Mouse (Mus musculus): ENCODE measurements around the gene Acad10. TPM values are rescaled to one million over a fixed set of nuclear protein-coding genes. Genes with fewer than 3 reads are reported as not detected.

Gene Acad10
- total RNA-seq, 2 experiments from 2014 or later, result 2.4 to 3.0 TPM

DNA sequence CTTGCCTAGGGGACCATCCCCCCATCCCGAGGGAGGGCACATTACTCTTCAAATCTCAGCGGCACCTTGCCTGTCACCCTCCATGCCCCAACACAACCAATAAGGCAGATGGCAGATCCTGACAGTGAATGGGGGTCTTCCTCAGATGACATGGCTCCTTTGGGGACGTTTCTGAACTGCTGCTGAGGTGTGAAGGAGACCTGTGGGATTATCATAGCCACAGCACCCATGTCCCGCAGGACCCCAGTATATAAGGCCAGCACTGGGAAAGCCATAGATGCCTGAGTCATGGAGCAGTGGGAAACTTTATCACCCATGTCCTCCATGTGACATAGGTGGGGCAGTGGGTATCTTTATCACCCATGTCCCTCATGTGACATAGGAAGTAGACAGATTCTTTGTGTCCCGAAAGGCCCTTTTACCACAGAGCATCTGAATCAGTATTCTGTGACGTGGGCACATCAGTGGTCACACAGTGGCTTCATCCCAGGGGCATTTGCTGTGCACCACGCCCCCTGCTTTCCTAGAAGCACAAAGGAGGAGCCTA is 62.2 kb downstream of the Acad10 start:
- ATAC-seq (replicated peaks; ENCODE audit: poor library complexity), result no peak

DNA sequence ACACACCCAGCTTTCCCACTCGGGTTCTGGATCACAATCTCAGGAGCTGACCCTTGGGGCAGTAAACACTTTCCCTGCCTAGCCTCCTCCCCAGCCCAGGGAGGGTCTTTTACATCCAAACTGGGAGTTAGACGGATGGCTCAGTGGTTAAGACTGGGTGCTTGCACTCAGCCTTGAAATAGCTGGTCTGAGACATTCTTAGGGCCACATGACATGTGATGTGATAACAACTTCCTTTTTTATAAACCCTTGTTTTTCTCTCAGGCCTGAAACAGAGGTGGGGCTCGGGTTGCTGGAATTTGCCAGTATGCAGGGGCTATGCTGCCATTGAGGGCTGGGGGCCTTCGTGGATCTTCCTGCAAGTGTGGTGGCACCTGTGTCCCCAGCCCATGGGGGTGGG is 63.0 kb downstream of the Acad10 start:
- no peak for ATAC-seq (replicated peaks; ENCODE audit: poor library complexity)

DNA sequence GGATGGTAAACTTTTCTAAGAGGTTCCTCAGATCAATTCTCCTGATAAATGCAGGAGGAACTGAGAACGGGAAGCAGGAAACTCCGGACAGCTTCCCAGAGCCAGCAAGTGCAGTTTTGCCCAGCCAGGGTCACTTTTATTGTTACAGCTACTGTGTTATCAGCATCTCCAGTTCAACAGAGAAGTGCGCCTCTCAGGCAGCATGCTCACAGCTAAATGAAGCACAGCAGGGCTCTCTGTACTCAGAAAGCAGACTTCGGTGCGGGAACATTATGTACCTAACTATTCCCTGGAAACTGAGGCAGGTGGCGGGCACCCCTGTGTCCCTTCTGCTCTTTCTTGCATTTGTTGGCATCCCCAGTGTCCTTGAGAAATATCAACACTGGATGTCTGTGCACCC is 64.1 kb downstream of the Acad10 start:
- no peak for ATAC-seq (replicated peaks; ENCODE audit: poor library complexity)

DNA sequence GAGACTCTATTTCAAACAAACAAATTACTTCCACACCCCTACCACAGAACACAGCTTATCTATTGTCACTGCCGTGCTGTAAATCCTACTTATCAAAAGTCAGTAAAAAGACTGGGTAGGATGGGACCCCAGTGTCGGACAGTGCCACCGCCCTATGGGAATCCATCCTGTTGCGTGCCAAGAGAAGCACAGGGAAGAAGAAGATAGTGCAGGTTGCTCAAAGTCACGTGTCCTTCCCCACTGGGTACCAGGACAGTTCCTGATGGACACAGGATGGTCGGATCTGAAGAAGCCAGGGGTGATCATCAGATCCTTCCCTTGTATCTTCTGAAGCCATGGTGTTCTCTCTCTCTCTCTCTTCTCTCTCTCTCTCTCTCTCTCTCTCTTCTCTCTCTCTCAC is 64.6 kb downstream of the Acad10 start:
- no peak for ATAC-seq (replicated peaks; ENCODE audit: poor library complexity)

DNA sequence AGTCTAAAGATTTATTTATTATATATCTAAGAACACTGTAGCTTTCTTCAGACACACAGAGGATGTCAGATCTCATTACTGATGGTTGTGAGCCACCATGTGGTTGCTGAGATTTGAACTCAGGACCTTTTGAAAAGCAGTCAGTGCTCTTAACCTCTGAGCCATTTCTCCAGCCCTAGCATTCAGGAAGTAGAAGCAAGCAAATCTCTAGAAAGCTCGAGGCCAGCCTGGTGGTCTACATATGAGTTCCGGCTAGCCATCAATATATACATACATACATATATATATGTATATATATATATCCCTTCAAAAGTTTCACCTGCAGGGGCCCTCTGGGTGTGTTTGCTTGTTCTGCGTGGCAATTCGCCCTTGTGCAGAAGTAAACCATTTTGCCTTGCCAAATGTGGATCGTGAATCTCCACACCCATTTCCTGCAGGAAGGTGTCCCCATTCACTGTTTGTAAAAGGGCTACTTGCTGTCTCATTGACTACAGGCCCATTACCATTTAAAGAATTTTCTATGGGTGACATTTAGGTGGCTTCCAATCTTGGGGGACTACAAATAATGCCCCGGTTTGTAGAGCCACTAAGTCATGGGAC is 65.5 kb downstream of the Acad10 start:
- no peak for ATAC-seq (replicated peaks; ENCODE audit: poor library complexity)

DNA sequence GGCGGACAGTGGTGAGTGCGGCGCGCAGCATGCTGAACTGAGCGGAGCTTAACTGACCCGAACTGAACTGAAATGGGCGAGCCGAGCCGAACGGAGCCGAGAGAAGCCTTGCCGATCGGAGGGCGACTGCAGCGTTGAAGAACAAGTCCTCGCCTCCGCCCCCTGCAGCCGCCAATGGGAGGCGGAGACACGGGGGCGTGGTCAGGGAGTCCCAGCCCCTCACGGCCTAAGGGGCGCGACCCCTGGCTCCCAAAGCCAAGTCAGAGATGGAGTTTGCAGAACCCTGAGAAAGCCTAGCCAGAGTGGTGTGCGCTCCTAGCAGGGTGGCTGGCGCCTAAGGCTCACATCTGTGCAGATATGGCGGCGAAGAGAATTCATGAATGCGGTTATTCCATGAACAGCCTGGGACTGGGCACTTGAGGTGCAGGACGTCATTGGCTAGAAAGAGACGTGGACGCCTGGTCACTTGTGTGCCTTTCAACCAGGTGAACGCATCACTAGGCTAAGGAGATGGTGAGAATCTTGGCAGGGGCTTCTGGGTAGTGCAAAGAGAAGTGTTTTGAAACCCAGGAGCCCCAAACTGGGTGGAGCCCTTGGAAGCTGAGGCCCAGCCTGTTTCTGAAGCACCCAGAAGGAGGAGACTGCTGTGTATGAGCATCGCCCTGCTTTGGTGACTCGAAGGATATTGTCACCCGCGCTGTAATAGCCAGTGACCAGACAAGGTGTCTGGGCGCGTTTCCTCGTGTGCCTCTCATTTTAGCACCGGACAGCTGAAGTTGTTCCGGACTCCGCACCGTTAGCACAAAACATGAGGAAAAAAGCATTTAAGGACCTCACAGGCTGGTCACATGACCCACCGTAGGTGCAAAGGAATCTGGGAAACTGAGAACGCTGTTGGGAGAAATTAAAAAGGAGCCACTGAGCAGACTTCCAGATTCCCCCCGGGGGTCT is 66.6 kb downstream of the Acad10 start, which contains the start of gene Aldh2:
Aldh2 (minus strand) TSS at position 374 of the 951 bp plus-strand sequence.
- peak; percentile 84 for ATAC-seq (replicated peaks; ENCODE audit: poor library complexity)

DNA sequence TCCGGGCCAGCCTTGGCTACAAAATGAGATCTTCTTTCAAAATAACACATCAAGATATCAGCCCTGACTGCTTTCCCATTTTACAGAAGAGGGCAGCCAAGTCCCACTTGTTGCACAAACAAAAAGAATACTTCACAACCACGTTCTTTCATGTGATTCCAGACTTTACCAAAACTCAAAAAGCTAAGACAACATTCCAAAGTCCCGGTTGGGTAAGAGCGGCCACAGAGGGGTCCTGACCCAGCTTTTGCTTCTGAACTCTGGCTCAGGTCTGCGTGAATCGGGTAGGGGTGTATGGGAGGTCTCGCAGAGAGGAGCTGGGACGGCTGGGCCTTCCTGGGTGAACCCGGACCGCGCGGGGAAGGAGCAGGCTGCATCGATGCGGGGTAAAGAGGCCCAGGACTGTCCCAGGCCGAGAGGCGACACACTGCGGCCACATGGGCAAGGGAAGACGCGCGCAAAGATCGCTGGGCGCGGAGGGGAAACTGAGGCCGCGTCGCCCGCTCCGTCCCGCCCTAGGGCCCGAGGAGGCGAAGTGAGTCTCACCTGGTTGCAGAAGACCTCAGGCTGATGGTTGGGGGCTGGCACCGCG is 67.4 kb downstream of the Acad10 start:
- ATAC-seq (replicated peaks; ENCODE audit: poor library complexity), result no peak

DNA sequence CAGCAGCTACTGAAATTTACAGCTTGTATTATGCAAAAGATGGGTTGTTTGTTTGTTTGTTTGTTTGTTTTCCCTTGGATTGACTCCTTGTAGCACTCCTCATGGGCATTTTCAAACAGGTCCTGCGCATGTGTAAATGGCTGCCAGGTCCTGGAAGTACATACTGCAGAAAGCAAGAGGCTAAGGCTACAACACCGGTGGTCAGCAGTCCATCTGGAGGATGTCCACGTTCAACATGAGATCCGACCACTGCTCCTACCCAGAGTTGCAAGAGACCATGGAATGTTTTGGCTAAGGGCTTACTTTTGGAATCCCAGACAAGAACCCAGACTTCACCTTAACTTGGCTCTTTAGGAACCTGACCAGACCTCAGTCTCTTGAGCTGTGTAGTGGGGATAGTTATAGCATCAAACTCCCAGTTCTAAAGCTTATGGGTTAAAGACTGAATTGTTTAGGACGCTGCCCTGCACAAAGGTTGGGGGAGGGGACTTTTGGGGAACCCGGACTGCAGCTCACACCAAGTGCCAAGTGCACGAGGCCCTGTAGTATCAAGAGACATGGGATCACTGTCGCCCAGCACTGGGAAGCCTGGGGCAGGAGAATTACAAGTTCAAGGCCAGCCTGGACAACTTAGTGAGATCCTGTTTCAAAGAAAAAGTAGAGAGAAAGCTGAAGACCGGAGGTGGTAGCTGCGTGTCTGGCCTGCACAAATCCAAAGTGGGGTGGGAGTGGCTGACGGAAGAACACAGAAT is 68.1 kb downstream of the Acad10 start:
- ATAC-seq (replicated peaks; ENCODE audit: poor library complexity), result no peak

DNA sequence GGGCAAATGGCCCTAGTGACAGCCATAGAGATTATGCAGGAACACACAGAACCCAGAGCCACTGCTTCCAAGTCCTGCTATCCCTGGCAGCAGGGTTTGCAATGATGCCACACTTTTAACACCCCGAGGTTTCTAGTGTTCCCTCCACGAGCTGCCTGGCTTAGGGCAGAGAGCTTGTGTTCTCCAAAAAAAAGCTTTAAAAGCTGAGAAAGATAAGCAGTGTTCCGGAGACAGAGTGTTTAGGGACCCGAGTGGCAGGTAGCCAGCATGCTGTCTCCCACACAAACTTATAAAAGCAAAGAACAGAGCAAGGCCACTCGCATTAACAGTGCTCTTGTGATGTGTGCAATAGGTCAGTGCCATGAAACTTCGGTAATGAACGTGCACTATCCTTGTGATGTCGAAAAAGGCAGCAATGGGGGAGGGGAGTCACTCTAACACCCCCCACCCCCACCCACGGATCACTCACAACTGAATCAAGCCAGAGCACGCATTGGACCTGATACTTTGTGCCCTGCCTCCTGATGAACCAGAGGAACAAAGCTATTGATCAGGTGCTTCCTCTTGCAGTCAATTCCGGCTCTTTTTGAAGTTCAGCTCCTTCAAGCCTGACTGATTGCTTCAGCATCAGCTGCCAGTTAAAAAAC is 68.8 kb downstream of the Acad10 start:
- no peak for ATAC-seq (replicated peaks; ENCODE audit: poor library complexity)

DNA sequence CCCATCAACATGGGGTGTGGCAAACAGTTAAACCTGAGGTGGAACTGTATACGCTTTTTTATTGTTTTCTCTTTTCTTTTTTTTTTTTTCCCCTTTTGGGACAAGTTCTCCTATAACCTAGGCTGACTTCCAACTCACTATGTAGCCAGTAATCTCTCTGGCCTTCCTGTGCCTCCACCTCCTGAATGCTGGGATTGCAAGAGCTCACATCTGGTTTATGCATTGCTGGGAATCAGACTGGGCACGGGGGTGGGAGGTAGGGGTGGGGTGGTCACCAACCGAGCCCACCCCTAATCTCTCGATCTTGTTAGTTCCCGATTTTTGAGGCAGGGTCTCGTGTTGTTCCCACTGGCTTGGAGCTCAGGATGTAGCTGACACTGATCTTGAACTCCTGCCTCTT is 70.4 kb downstream of the Acad10 start:
- ATAC-seq (replicated peaks; ENCODE audit: poor library complexity), result no peak

DNA sequence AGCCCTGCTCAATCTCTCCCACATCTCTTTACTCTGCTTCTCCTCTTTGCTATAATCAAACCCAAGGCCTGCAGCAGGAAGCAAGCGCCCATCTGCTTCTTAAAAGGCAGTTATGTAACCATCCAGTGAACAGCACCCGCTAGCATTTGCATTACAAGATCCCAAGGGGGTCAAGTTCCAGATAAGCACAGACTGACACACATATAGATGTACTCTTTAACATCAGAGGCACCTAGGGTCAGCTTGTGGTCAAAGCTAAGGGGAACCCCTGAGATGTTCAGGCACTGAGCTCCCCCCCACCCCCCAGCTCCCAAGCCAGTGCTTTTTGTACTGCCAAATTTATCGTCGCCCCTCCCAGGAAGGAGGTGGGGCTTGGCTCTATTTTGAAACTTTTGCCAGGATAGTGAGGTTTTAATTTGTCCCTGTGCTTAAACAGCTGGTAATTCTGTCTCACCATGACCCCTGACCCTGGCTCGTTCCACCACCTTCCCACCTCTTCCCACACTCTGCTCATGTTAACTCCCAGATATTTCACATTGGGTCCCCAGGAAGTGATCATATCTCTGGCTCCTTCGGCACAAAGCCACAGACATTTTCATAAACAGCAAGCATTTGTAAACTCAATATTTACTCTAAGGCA is 73.8 kb downstream of the Acad10 start:
- peak; percentile 59 for ATAC-seq (replicated peaks; ENCODE audit: poor library complexity)

DNA sequence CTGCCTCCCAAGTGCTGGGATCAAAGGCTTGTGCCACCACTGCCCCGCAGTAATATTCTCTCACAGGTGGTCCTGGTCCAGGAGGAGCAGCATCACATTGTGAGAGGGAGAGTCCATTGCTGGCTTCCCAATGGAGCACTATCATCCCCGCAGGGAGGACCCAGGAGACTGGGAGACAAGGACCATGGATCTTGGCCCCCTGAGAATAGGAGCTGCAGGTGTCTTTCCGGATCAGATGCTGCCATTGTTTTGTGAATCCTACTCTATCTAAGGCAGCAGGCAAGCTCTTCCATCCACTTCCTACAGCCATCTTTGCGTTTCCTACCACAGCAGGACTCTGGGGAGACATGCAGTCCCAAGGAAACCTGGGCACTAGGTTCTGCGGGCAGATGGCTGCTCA is 74.6 kb downstream of the Acad10 start:
- ATAC-seq (replicated peaks; ENCODE audit: poor library complexity), result no peak

DNA sequence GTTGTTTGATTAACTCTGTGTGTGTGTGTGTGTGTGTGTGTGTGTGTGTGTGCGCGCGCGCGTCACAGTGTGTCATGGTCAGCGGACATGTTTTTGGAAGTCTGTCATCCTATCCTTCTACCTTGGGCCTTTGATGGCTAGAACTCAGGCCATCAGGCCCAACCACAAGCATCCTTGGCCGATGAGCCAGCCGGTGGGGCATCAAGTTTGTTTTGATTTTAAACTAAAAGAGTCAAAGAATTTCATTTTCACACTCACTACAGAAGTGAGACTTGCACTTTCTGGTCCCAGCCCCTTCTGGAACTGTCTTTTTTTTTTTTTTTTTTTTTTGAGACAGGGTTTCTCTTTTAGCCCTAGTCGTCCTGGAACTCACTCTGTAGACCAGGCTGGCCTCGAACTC is 75.3 kb downstream of the Acad10 start:
- ATAC-seq (replicated peaks; ENCODE audit: poor library complexity), result no peak

DNA sequence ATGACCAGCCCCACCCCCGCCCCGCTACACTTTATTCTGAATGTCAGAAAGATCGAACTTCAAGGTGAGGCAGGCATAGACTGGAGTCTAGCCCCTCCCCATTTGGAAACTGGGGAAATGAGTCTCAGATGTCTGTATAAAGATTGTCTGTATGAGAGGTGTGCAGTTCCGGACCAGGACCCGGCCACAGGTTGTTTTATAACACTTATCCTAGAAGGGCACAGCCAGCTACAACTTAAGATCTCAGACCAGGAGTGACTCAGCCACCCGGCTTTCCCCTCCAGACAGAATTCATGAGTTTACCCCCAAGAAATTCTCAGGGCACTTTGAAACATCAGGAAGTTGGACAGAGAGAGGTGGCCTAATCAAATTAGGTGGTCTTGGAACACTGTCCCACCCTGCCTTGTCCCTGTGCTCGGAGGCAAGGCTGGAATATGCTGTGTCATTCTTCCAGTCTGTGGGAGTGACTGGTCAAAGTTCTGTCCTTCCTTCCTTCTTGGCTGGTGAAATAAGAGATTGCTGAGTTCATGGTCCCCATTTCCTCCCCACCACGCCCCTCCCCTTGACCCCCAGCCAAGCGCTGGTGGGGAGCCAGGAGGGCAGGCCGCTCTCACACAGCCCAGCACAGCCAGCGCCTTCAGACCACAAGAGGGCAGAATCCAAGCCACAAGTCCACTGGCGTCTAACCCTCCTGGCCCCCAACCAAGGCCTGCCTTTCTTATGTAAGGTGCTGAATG is 76.4 kb downstream of the Acad10 start:
- peak; percentile 85 for ATAC-seq (replicated peaks; ENCODE audit: poor library complexity)

DNA sequence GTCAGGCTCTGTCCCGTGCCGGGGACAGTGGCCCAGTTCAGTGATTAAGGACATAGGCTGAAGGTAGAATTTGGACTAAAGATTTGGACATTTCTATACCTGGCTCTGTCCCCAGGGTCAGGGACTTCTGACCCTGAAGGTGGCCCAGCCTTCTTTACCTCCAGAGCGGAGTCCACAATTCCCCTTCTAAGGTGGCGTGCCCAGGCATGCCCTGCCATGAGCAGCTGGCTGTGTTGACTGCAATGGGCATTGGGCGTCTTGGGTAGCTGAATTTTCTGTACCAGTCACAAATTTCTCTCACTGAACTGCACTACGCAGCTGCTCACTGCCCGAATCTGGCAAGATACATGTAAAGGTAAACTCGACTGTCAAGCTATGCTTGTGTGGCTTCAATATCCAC is 78.4 kb downstream of the Acad10 start:
- ATAC-seq (replicated peaks; ENCODE audit: poor library complexity), result no peak

DNA sequence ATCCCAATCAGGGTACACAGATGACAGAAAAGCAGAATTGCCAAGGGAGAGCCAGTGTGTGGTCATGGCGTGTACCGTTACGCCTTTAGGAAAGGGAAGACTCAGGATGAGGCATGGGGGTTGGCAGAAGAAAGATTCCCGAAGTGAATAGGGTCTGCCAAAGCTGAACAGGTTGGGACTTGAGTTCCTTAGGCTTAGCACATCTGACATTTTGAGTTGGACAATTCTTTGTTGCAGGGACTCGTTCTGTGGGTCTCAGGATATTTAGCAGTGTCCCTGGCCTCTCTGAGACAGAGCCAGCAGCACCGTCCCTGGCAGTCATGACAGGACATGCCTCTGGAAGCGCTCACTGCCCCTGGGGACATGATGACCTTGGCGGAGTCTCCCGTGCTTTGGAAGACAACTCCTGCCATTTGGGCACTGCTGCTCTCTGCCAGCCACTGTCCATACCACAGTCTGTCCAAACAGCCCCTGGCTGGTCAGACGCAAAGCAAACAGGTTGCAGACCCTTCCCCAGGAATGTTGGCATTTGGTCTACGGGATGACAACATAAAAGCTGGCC is 83.3 kb downstream of the Acad10 start:
- ATAC-seq (replicated peaks; ENCODE audit: poor library complexity), result no peak

DNA sequence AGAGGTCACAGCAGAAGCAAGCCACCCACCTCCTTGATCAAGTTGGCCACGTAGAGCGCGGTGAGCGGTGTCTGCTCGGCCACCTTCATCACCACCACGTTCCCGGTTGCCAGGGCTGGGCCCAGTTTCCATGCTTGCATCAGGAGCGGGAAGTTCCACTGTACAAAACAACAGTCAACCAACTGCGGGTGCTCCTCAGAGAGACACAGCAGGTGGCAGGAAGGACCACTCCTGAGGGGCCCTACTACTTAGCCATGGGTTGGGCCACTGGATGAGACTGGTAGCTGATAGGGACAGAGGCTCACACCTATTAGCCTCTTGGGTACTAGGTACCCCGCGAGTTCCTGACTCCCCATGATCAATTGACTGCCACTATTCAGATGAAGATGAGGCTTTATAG is 84.4 kb downstream of the Acad10 start:
- no peak for ATAC-seq (replicated peaks; ENCODE audit: poor library complexity)

DNA sequence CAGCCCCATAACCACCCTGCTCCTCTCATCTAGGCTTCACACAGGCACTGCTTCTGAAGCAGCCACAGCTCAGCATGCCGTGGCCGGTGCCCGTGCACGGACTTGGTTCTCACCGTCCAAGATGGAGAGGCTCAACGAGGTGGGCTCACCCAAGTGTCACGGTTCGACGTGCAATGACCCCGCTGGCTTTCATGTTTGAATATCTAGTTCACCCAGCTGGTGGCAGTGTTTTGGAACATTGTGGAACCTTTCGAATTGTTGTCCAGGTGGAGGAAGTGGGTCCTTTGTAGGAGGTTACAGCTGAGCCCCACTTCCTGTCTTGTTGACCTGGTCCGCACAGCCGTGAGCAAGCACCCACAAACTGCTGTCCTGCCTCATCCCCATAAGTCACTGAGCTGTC is 86.2 kb downstream of the Acad10 start:
- ATAC-seq (replicated peaks; ENCODE audit: poor library complexity), result no peak

Measured in megakaryocyte progenitor cell, adult 5-6 weeks (primary cell).